Mouse (Mus musculus) stomach, embryonic 15.5 days (tissue): ENCODE data around the gene Mgam. TPM values are rescaled to one million over a fixed set of nuclear protein-coding genes. Genes with fewer than 3 reads are reported as not detected.
"Not testable (repeated sequence)": the region's sequence is repeated elsewhere in the genome, so short reads cannot be mapped to it uniquely, and the experiment has no call there.

Experiments
- ATAC-seq: fragments of 200-750 bp; cut with Nextera tagmentation; 2 replicates; pipeline ENCODE4 v1.8.0; 2017; ENCODE audit warnings: low read depth, moderate number of reproducible peaks, moderate TSS enrichment; ENCODE audit not compliant: insufficient read depth, low FRiP score
- H3K27ac ChIP-seq: fragments of 300-500 bp; sonication (generic); 2 replicates; pipeline ENCODE4 v1.5.1; 2015; ENCODE audit warnings: mild to moderate bottlenecking, inconsistent platforms
- H3K27me3 ChIP-seq: fragments of 300-500 bp; sonication (generic); replicated peaks from 2 replicates; pipeline ENCODE4 v1.6.1; 2015; ENCODE audit warnings: inconsistent platforms
- H3K36me3 ChIP-seq: fragments of 300-500 bp; sonication (generic); 2 replicates; pipeline ENCODE4 v1.6.1; 2015; ENCODE audit warnings: inconsistent platforms
- H3K4me1 ChIP-seq: fragments of 300-500 bp; sonication (generic); 2 replicates; pipeline ENCODE4 v1.6.1; 2015; ENCODE audit warnings: inconsistent platforms
- H3K4me2 ChIP-seq: fragments of 300-500 bp; sonication (generic); 2 replicates; pipeline ENCODE4 v1.6.1; 2015; ENCODE audit warnings: mild to moderate bottlenecking, inconsistent platforms
- H3K4me3 ChIP-seq: fragments of 300-500 bp; sonication (generic); replicated peaks from 2 replicates; pipeline ENCODE4 v1.5.1; 2015; ENCODE audit warnings: inconsistent platforms
- H3K9ac ChIP-seq: fragments of 300-500 bp; sonication (generic); 2 replicates; pipeline ENCODE4 v1.6.1; 2015; ENCODE audit warnings: inconsistent platforms
- H3K9me3 ChIP-seq: fragments of 300-500 bp; sonication (generic); 2 replicates; pipeline ENCODE4 v1.6.1; 2016; ENCODE audit warnings: inconsistent platforms
- WGBS: fragments of 180-500 bp; shearing (Covaris S2); methylation state at CpG from one replicate; pipeline ENCODE4 v1.1.7; 2015; 5-methylcytosine and 5-hydroxymethylcytosine counted together
- polyA plus RNA-seq: library from polyadenylated mRNA; unstranded; fragments of >200 nt; fragmentation: Nextera tagmentation; extraction: Ambion mirVana; gene quantifications from 2 replicates; pipeline ENCODE4 v1.2.1, GENCODE M21; 2015

The Mgam gene
- polyA plus RNA-seq, 1 experiment from 2014 or later = 6.6 TPM

- H3K9ac ChIP-seq = no peak overlapping the region
- H3K4me3 ChIP-seq = no peak overlapping the region
These were observed 6.9 kb downstream of the Mgam start for GRCm38 (mm10) chr6:40635559-40635958.

GRCm38 (mm10) chr6:40637755-40638154 is 9.1 kb downstream of the Mgam start:
- Histone ChIP-seq H3K4me3 (no peak overlapping the region), H3K36me3 (no peaks in the 10 kb centered on the region), H3K4me2 (no peak overlapping the region), H3K9me3 (no peaks in the 10 kb centered on the region), H3K27me3 (no peaks in the 10 kb centered on the region), H3K4me1 (no peaks in the 10 kb centered on the region), H3K9ac (no peak overlapping the region), H3K27ac (no peak overlapping the region)
- WGBS = 79% methylated on average over 5 of the region's 5 CpGs
- ATAC-seq = no peak

More at GRCm38 (mm10) chr6:40635559-40635958, 6.9 kb downstream of the Mgam start:
- H3K4me1 ChIP-seq = no peaks in the 10 kb centered on the region
- H3K27me3 ChIP-seq = no peaks in the 10 kb centered on the region
- 75% methylated on average over 6 of the region's 6 CpGs for WGBS
- no peak for ATAC-seq
- H3K4me2 ChIP-seq = no peak overlapping the region
- H3K36me3 ChIP-seq = no peaks in the 10 kb centered on the region
- no peak overlapping the region for H3K27ac ChIP-seq
- no peaks in the 10 kb centered on the region for H3K9me3 ChIP-seq

GRCm38 (mm10) chr6:40640710-40641538 is 12.3 kb downstream of the Mgam start:
- Histone ChIP-seq H3K4me1 (no peaks in the 10 kb centered on the region), H3K9me3 (no peaks in the 10 kb centered on the region), H3K27ac (no peak overlapping the region), H3K9ac (no peak overlapping the region), H3K4me3 (no peak overlapping the region), H3K36me3 (no peaks in the 10 kb centered on the region), H3K27me3 (no peaks in the 10 kb centered on the region), H3K4me2 (no peak overlapping the region)
- ATAC-seq = no peak
- 64% methylated on average over 8 of the region's 8 CpGs for WGBS

- no peaks in the 10 kb centered on the region for H3K9me3 ChIP-seq
- no peak overlapping the region for H3K27ac ChIP-seq
- no peaks in the 10 kb centered on the region for H3K27me3 ChIP-seq
- no peaks in the 10 kb centered on the region for H3K36me3 ChIP-seq
- H3K4me2 ChIP-seq = no peak overlapping the region
- no peak for ATAC-seq
- H3K9ac ChIP-seq = no peak overlapping the region
- 62% methylated on average over 8 of the region's 8 CpGs for WGBS
- H3K4me1 ChIP-seq = no peaks in the 10 kb centered on the region
- H3K4me3 ChIP-seq = no peak overlapping the region
These were observed 17.1 kb downstream of the Mgam start for GRCm38 (mm10) chr6:40645701-40646100.

- H3K4me2 ChIP-seq = no peak overlapping the region
- no peaks in the 10 kb centered on the region for H3K36me3 ChIP-seq
- H3K27ac ChIP-seq = no peak overlapping the region
- H3K27me3 ChIP-seq = no peaks in the 10 kb centered on the region
- 75% methylated on average over 1 of the region's 1 CpGs for WGBS
- ATAC-seq = no peak
- no peaks in the 10 kb centered on the region for H3K4me1 ChIP-seq
- no peak overlapping the region for H3K4me3 ChIP-seq
- H3K9ac ChIP-seq = no peak overlapping the region
- H3K9me3 ChIP-seq = no peaks in the 10 kb centered on the region
These were observed 22.3 kb downstream of the Mgam start for GRCm38 (mm10) chr6:40650953-40651352.

- H3K36me3 ChIP-seq = no peaks in the 10 kb centered on the region
- no peak overlapping the region for H3K27ac ChIP-seq
- H3K9me3 ChIP-seq = no peaks in the 10 kb centered on the region
- no peaks in the 10 kb centered on the region for H3K4me1 ChIP-seq
- no peaks in the 10 kb centered on the region for H3K27me3 ChIP-seq
- no peak overlapping the region for H3K9ac ChIP-seq
- WGBS = 45% methylated on average over 2 of the region's 2 CpGs
- no peak for ATAC-seq
- H3K4me2 ChIP-seq = no peak overlapping the region
- no peak overlapping the region for H3K4me3 ChIP-seq
These were observed 32.3 kb downstream of the Mgam start for GRCm38 (mm10) chr6:40660930-40661329.

GRCm38 (mm10) chr6:40689180-40689579 is 60.5 kb downstream of the Mgam start:
- peak; percentile 35; the same call in 1 of the 2 replicates for ATAC-seq
- Histone ChIP-seq H3K27me3 (no peaks in the 10 kb centered on the region), H3K36me3 (no peaks in the 10 kb centered on the region), H3K9me3 (no peaks in the 10 kb centered on the region), H3K9ac (no peak overlapping the region), H3K4me3 (no peak overlapping the region), H3K27ac (no peak overlapping the region), H3K4me2 (no peak overlapping the region), H3K4me1 (no peaks in the 10 kb centered on the region)
- WGBS = 6% methylated on average over 5 of the region's 5 CpGs

GRCm38 (mm10) chr6:40692007-40692406 is 63.4 kb downstream of the Mgam start:
- ATAC-seq, H3K9me3 ChIP-seq, H3K4me3 ChIP-seq, H3K4me2 ChIP-seq, H3K27me3 ChIP-seq, H3K4me1 ChIP-seq, H3K9ac ChIP-seq, H3K27ac ChIP-seq, H3K36me3 ChIP-seq: not testable (repeated sequence)
- 26% methylated on average over 3 of the region's 4 CpGs for WGBS

- not testable (repeated sequence) for H3K27ac ChIP-seq, H3K9ac ChIP-seq, H3K4me3 ChIP-seq, H3K36me3 ChIP-seq, H3K27me3 ChIP-seq, ATAC-seq, H3K9me3 ChIP-seq, H3K4me1 ChIP-seq, H3K4me2 ChIP-seq
- WGBS = 83% methylated on average over 5 of the region's 5 CpGs
These were observed 84.9 kb downstream of the Mgam start for GRCm38 (mm10) chr6:40713494-40713893.

GRCm38 (mm10) chr6:40715705-40716104 is 87.1 kb downstream of the Mgam start:
- no peak for ATAC-seq
- 76% methylated on average over 1 of the region's 1 CpGs for WGBS

GRCm38 (mm10) chr6:40728506-40728905 is 99.9 kb downstream of the Mgam start:
- H3K27ac ChIP-seq, ATAC-seq, H3K9me3 ChIP-seq, H3K9ac ChIP-seq, H3K4me2 ChIP-seq, H3K36me3 ChIP-seq, H3K27me3 ChIP-seq, H3K4me3 ChIP-seq, H3K4me1 ChIP-seq: not testable (repeated sequence)
- 52% methylated on average over 4 of the region's 4 CpGs for WGBS

More at GRCm38 (mm10) chr6:40715705-40716104, 87.1 kb downstream of the Mgam start:
- Histone ChIP-seq H3K27me3 (no peaks in the 10 kb centered on the region), H3K27ac (no peak overlapping the region), H3K4me2 (no peak overlapping the region), H3K9ac (no peak overlapping the region), H3K4me3 (no peak overlapping the region), H3K36me3 (no peaks in the 10 kb centered on the region), H3K4me1 (no peaks in the 10 kb centered on the region), H3K9me3 (no peaks in the 10 kb centered on the region)

- Histone ChIP-seq H3K27me3 (no peaks in the 10 kb centered on the region), H3K36me3 (no peaks in the 10 kb centered on the region), H3K4me2 (no peak overlapping the region), H3K27ac (no peak overlapping the region), H3K4me3 (no peak overlapping the region), H3K9me3 (no peaks in the 10 kb centered on the region), H3K9ac (no peak overlapping the region), H3K4me1 (no peaks in the 10 kb centered on the region)
- WGBS = 85% methylated on average over 3 of the region's 3 CpGs
- no peak for ATAC-seq
These were observed 110.9 kb downstream of the Mgam start for GRCm38 (mm10) chr6:40739545-40739944.
